Mouse (Mus musculus) CH12.LX (cell line): ENCODE results near the gene Vps37c. TPM values are rescaled to one million over a fixed set of nuclear protein-coding genes. Genes with fewer than 3 reads are reported as not detected.

Experiments used
- DNase-seq: peaks from one replicate; pipeline ENCODE4 v3.0.0-alpha.2; 2013; ENCODE audit errors: extremely low read depth
- H3K27ac ChIP-seq: 2 replicates; pipeline ENCODE4 v1.5.1; 2012; ENCODE audit warnings: low read depth, mild to moderate bottlenecking, control low read depth, moderate library complexity; ENCODE audit not compliant: insufficient read depth
- H3K27me3 ChIP-seq: replicated peaks from 2 replicates; pipeline ENCODE3; 2012; ENCODE audit warnings: inconsistent platforms
- H3K36me3 ChIP-seq, 2 experiments: replicated peaks in 1 of 2; 2 replicates each; pipeline versions ENCODE3 to v1.6.1; 2012; ENCODE audit warnings: inconsistent platforms in 1 of 2, low read length in 1 of 2, mild to moderate bottlenecking in 1 of 2, mixed read lengths in 1 of 2, moderate library complexity in 1 of 2; ENCODE audit not compliant: control insufficient read depth in 1 of 2, insufficient read depth in 1 of 2
- H3K4me1 ChIP-seq, 2 experiments: 2 replicates each; pipeline ENCODE4 v1.6.1; 2012; ENCODE audit warnings: inconsistent platforms in 1 of 2, moderate library complexity in 1 of 2; ENCODE audit not compliant: insufficient read depth in 2 of 2, control insufficient read depth in 1 of 2
- H3K4me2 ChIP-seq: 2 replicates; pipeline ENCODE4 v1.6.1; 2012; ENCODE audit warnings: low read depth, mild to moderate bottlenecking, control low read depth; ENCODE audit not compliant: poor library complexity, insufficient read depth, severe bottlenecking
- H3K4me3 ChIP-seq, 3 experiments: fragments of 150-350 bp in 1 of 3; sonication (generic) in 1 of 3; replicated peaks in 1 of 3; 2 replicates each; pipeline versions ENCODE3 to v1.5.1; 2011 to 2012; ENCODE audit warnings: low read depth in 2 of 3, low read length in 2 of 3, mild to moderate bottlenecking in 2 of 3, moderate library complexity in 2 of 3, control low read depth in 1 of 3, improper control_type of control experiment in 1 of 3, inconsistent platforms in 1 of 3, mixed read lengths in 1 of 3; ENCODE audit not compliant: poor library complexity in 1 of 3
- H3K79me2 ChIP-seq: replicated peaks from 2 replicates; pipeline ENCODE4 v1.6.1; 2012; ENCODE audit warnings: mild to moderate bottlenecking, moderate library complexity; ENCODE audit not compliant: control insufficient read depth, poor library complexity, insufficient read depth, severe bottlenecking; ENCODE audit errors: extremely low read depth
- H3K9ac ChIP-seq: 2 replicates; pipeline ENCODE4 v1.6.1; 2012; ENCODE audit warnings: low read depth, mild to moderate bottlenecking, control low read depth, moderate library complexity; ENCODE audit not compliant: insufficient read depth
- H3K9me3 ChIP-seq: replicated peaks from 2 replicates; pipeline ENCODE3; 2012; ENCODE audit warnings: low read length, inconsistent platforms, mixed read lengths
- CHD2 ChIP-seq: IDR thresholded peaks from 2 replicates; pipeline ENCODE4 v1.6.1; 2011; ENCODE audit warnings: low read length, improper control_type of control experiment
- E2F4 ChIP-seq: IDR thresholded peaks from 2 replicates; pipeline ENCODE4 v1.6.1; 2011; ENCODE audit warnings: low read depth, low read length, improper control_type of control experiment; ENCODE audit not compliant: insufficient replicate concordance
- ELF1 ChIP-seq: IDR thresholded peaks from 2 replicates; pipeline ENCODE4 v1.6.1; 2014; ENCODE audit warnings: low read depth, mild to moderate bottlenecking, inconsistent platforms, low read length, improper control_type of control experiment
- EP300 ChIP-seq: IDR thresholded peaks from 2 replicates; pipeline ENCODE4 v1.6.1; 2011; ENCODE audit warnings: low read length, improper control_type of control experiment
- IRF4 ChIP-seq: IDR thresholded peaks from 2 replicates; pipeline ENCODE4 v1.6.1; 2014; ENCODE audit warnings: low read depth, mild to moderate bottlenecking, inconsistent platforms, low read length, improper control_type of control experiment
- MAZ ChIP-seq: IDR thresholded peaks from 2 replicates; pipeline ENCODE4 v1.6.1; 2012; ENCODE audit warnings: low read depth, mild to moderate bottlenecking, inconsistent platforms, low read length, improper control_type of control experiment, moderate library complexity
- MEF2A ChIP-seq: IDR thresholded peaks from 2 replicates; pipeline ENCODE4 v1.6.1; 2014; ENCODE audit warnings: low read depth, mild to moderate bottlenecking, inconsistent platforms, low read length, improper control_type of control experiment, borderline replicate concordance
- MXI1 ChIP-seq: IDR thresholded peaks from 2 replicates; pipeline ENCODE4 v1.6.1; 2011; ENCODE audit warnings: mild to moderate bottlenecking, low read depth, low read length, improper control_type of control experiment
- NELFE ChIP-seq: IDR thresholded peaks from 2 replicates; pipeline ENCODE4 v1.6.1; 2011; ENCODE audit warnings: low read depth, low read length, improper control_type of control experiment
- POLR2AphosphoS2 ChIP-seq: IDR thresholded peaks from 2 replicates; pipeline ENCODE4 v1.6.1; 2011; ENCODE audit warnings: low read depth, low read length, improper control_type of control experiment
- RCOR1 ChIP-seq: conservative IDR thresholded peaks from 2 replicates; pipeline ENCODE4 v1.6.1; 2012; ENCODE audit warnings: low read depth, mild to moderate bottlenecking, inconsistent platforms, low read length, improper control_type of control experiment
- SIN3A ChIP-seq: IDR thresholded peaks from 2 replicates; pipeline ENCODE4 v1.6.1; 2012; ENCODE audit warnings: low read length, improper control_type of control experiment, inconsistent platforms
- SMC3 ChIP-seq: IDR thresholded peaks from 2 replicates; pipeline ENCODE4 v1.6.1; 2011; ENCODE audit warnings: low read depth, low read length, improper control_type of control experiment
- TBP ChIP-seq: conservative IDR thresholded peaks from 2 replicates; pipeline ENCODE4 v1.6.1; 2011; ENCODE audit warnings: low read depth, low read length, improper control_type of control experiment
- TCF12 ChIP-seq: IDR thresholded peaks from 2 replicates; pipeline ENCODE4 v1.6.1; 2014; ENCODE audit warnings: low read depth, mild to moderate bottlenecking, inconsistent platforms, low read length, improper control_type of control experiment
- UBTF ChIP-seq: IDR thresholded peaks from 2 replicates; pipeline ENCODE4 v1.6.1; 2012; ENCODE audit warnings: low read depth, mild to moderate bottlenecking, inconsistent platforms, low read length, improper control_type of control experiment, moderate library complexity
- USF1 ChIP-seq: IDR thresholded peaks from 2 replicates; pipeline ENCODE4 v1.6.1; 2014; ENCODE audit warnings: low read depth, mild to moderate bottlenecking, inconsistent platforms, low read length, improper control_type of control experiment
- ZMIZ1 ChIP-seq: IDR thresholded peaks from 2 replicates; pipeline ENCODE4 v1.6.1; 2012; ENCODE audit warnings: low read depth, mild to moderate bottlenecking, inconsistent platforms, low read length, improper control_type of control experiment
- ZNF384 ChIP-seq: IDR thresholded peaks from 2 replicates; pipeline ENCODE4 v1.6.1; 2012; ENCODE audit warnings: low read depth, low read length, improper control_type of control experiment, inconsistent platforms
- dilution Hi-C: fragments of 300-500 bp; cut with MboI; formaldehyde crosslinking; loops from 2 replicates; pipeline ENCODE4 v1.14.3; 2020; ENCODE audit warnings: low sequenced_read_pairs; ENCODE audit not compliant: extremely low pct_unique_long_range_greater_than_20kb, extremely low pct_ligation_motif_present
- in situ Hi-C: fragments of 300-500 bp; cut with MboI; formaldehyde crosslinking; loops from 3 replicates; pipeline ENCODE4 v1.14.3; 2019; ENCODE audit warnings: low sequenced_read_pairs, low pct_ligation_motif_present, low pct_unique_long_range_greater_than_20kb, mixed read lengths
- polyA plus RNA-seq: library from polyadenylated mRNA; unstranded; fragments of >175 nt; gene quantifications from 2 replicates; pipeline ENCODE4 v1.2.1, GENCODE M21; 2012; ENCODE audit warnings: low read depth; ENCODE audit not compliant: insufficient read length
- total RNA-seq, 2 experiments: library from RNA; depleted of rRNA; stranded (reverse); fragments of 300-350 nt in 1 of 2; fragments of >200 nt in 1 of 2; gene quantifications; 2 replicates each; pipeline ENCODE4 v1.2.3; 2012 to 2014

Gene Vps37c
- total and polyA plus RNA-seq, 3 experiments, result 6.2 to 13.0 (median 9.5) TPM

GRCm38 (mm10) chr19:10685727-10686126, 2.8 kb upstream of the Vps37c start:
- Histone ChIP-seq H3K36me3 (no peaks in the 10 kb centered on the region), H3K9me3 (no peaks in the 10 kb centered on the region), H3K79me2 (peaks cover 15% of the 10 kb centered on the region), H3K27me3 (peaks cover 8% of the 10 kb centered on the region), H3K9ac (no peak overlapping the region)
- DNase-seq, result no peak
- TF ChIP-seq SIN3A (no peak), USF1 (no peak), MXI1 (no peak), E2F4 (no peak), TBP (no peak), EP300 (no peak), RCOR1 (no peak), MAZ (no peak), TCF12 (no peak), CHD2 (no peak), SMC3 (no peak), NELFE (no peak)
- TF ChIP-seq, all 38 proteins: peak for 0
- H3K4me3 ChIP-seq, result no peak overlapping the region
- in situ Hi-C loops, result no loop called here
- no peak overlapping the region for H3K27ac ChIP-seq
- H3K4me2 ChIP-seq, result no peak overlapping the region
- H3K4me1 ChIP-seq, result peaks cover 11 to 16% of the 10 kb centered on the region in 2 experiments; a peak in 3 of 4 replicates
- dilution Hi-C loops, result no loop called here

- dilution Hi-C loops, result no loop called here
- peak overlapping the region; percentile 80 for H3K4me2 ChIP-seq
- TF ChIP-seq MEF2A (no peak), POLR2AphosphoS2 (no peak), ZMIZ1 (0 out of 2 replicates have a peak, but pooled peaks have one; percentile 31), UBTF (no peak), ELF1 (no peak), IRF4 (no peak), ZNF384 (peak; percentile 38; the same call in 1 of the 2 replicates)
- peaks cover 0 to 9% of the 10 kb centered on the region in 2 experiments for H3K36me3 ChIP-seq
- DNase-seq, result no peak
- H3K27ac ChIP-seq, result peak overlapping the region; percentile 92
- H3K4me3 ChIP-seq, result peak overlapping the region; percentile 79 to 87 (median 81)
- H3K9ac ChIP-seq, result peak overlapping the region; percentile 73
- no peaks in the 10 kb centered on the region for H3K9me3 ChIP-seq
- peaks cover 42% of the 10 kb centered on the region for H3K79me2 ChIP-seq
- peaks cover 2% of the 10 kb centered on the region for H3K27me3 ChIP-seq
- H3K4me1 ChIP-seq, result peaks cover 32 to 54% of the 10 kb centered on the region in 2 experiments
- in situ Hi-C loops, result no loop called here
These were observed 1.1 kb downstream of the Vps37c start for GRCm38 (mm10) chr19:10689470-10690166.
